Comparison of ENCODE assay signal across 8 mouse cellular contexts in the genomic region with DNA sequence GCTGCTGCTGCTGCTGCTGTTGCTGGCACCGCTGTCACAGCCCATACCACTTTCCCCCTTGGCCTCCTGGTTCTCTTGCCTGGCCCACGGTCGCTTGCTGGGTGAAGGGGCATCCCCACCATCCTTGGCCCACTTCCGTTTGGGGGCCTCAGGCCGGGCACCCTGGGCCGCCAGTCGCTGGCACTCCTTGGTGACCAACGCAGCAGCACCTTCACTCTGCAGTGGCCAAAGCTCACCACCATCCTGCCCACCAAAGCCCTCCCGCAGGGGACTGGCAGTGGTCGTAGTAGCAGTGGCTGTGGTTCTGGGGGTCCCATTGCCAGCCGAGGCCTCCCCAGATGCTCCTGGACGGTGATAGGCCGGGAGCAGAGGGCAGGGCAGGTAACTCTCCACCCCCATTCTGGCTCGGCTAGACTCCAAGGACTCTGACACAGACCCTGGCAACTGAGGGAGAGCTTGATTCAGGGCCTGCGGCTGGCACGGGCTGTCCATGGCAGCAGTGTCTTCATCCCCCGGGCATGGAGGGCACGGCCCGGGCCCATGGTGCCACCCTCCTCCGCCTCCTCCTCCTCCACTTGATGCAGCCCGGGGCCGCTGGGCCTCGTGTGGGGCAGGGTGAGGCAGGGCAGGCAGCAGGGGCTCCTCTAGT. TPM values are rescaled to one million over a fixed set of nuclear protein-coding genes. Genes with fewer than 3 reads are reported as not detected.
DNase-seq lines count a peak whose midpoint lies in the region; ATAC-seq and TF ChIP-seq lines count a peak whose summit lies in the region.

No protein-coding gene starts in this region.

- peak overlapping the region; percentile 95 for H3K4me3 ChIP-seq in thymus, adult 2 months (ENCODE audit: control insufficient read depth, insufficient read depth, low read length)
- H3K4me3 ChIP-seq in heart, postnatal 0 days (ENCODE audit: low read depth, low read length): peak overlapping the region; percentile 64
- peak overlapping the region; percentile 72 for H3K4me3 ChIP-seq in limb, embryonic 12.5 days (replicated peaks)
- peak overlapping the region; percentile 74 for H3K4me3 ChIP-seq in stomach, embryonic 15.5 days (replicated peaks)

- peak; percentile 66 for DNase-seq in cerebellum, adult 11 months
- peak; percentile 38 for DNase-seq in thymus, adult 2 months
- no peak for DNase-seq in thymus, postnatal 0 days (ENCODE audit: low spot score)
- DNase-seq in heart, postnatal 0 days (ENCODE audit: low spot score): no peak
- no peak for DNase-seq in embryo, embryonic 11 days

- H3K4me2 ChIP-seq in heart, postnatal 0 days (ENCODE audit: low read depth, low read length): peak overlapping the region; percentile 93
- H3K4me2 ChIP-seq in limb, embryonic 12.5 days: peak overlapping the region; percentile 84
- peak overlapping the region; percentile 77 for H3K4me2 ChIP-seq in stomach, embryonic 15.5 days

- no peak for TF ChIP-seq POLR2A in thymus, adult 2 months (IDR thresholded peaks at IDR 0.05; ENCODE audit: control insufficient read depth, extremely low read depth, insufficient read depth, low read length, poor library complexity)

- WGBS in thymus, adult 2 months: 85% methylated on average over 23 of the region's 23 CpGs
- WGBS in heart, postnatal 0 days: 70% methylated on average over 23 of the region's 23 CpGs
- 77% methylated on average over 23 of the region's 23 CpGs for WGBS in limb, embryonic 12.5 days
- 70% methylated on average over 23 of the region's 23 CpGs for WGBS in stomach, embryonic 15.5 days

- H3K9ac ChIP-seq in heart, postnatal 0 days (replicated peaks; ENCODE audit: low read depth, low read length): peak overlapping the region; percentile 74
- peak overlapping the region; percentile 83 for H3K9ac ChIP-seq in limb, embryonic 12.5 days (replicated peaks)
- 0 out of 2 replicates have a peak overlapping the region, but pooled peaks have one; percentile 65 for H3K9ac ChIP-seq in stomach, embryonic 15.5 days

- no peak for TF ChIP-seq CTCF in thymus, adult 2 months (IDR thresholded peaks at IDR 0.05; ENCODE audit: borderline replicate concordance, control insufficient read depth, extremely low read depth, insufficient read depth, low read length, poor library complexity)
- TF ChIP-seq CTCF in heart, postnatal 0 days (IDR thresholded peaks at IDR 0.05; ENCODE audit: low read depth): no peak

- peak overlapping the region; percentile 89 for H3K27ac ChIP-seq in thymus, adult 2 months (ENCODE audit: control insufficient read depth, insufficient read depth, low read length)
- no peak overlapping the region for H3K27ac ChIP-seq in heart, postnatal 0 days (ENCODE audit: low read depth)
- no peak overlapping the region for H3K27ac ChIP-seq in limb, embryonic 12.5 days
- H3K27ac ChIP-seq in stomach, embryonic 15.5 days: 0 out of 2 replicates have a peak overlapping the region, but pooled peaks have one; percentile 98

- H3K4me1 ChIP-seq in thymus, adult 2 months (replicated peaks; ENCODE audit: control insufficient read depth, insufficient read depth, low read length): peaks cover 55% of the 10 kb centered on the region
- peaks cover 31% of the 10 kb centered on the region for H3K4me1 ChIP-seq in heart, postnatal 0 days (ENCODE audit: control insufficient read depth, insufficient read depth)
- peaks cover 50% of the 10 kb centered on the region for H3K4me1 ChIP-seq in limb, embryonic 12.5 days (replicated peaks)
- peaks cover 56% of the 10 kb centered on the region for H3K4me1 ChIP-seq in stomach, embryonic 15.5 days

- H3K9me3 ChIP-seq in heart, postnatal 0 days (replicated peaks; ENCODE audit: control insufficient read depth, low read length): no peaks in the 10 kb centered on the region
- H3K9me3 ChIP-seq in limb, embryonic 12.5 days: no peaks in the 10 kb centered on the region
- no peaks in the 10 kb centered on the region for H3K9me3 ChIP-seq in stomach, embryonic 15.5 days

- no peak for TF ChIP-seq EP300 in heart, postnatal 0 days (IDR thresholded peaks at IDR 0.05; ENCODE audit: low read depth)

- no peak for ATAC-seq in cerebellum, adult (ENCODE audit: insufficient number of reproducible peaks, low FRiP score, low TSS enrichment)
- no peak for ATAC-seq in heart, postnatal 0 days (ENCODE audit: insufficient read depth, low read depth)
- ATAC-seq in limb, embryonic 12.5 days (ENCODE audit: insufficient number of reproducible peaks, insufficient read depth, low FRiP score, low TSS enrichment, low read depth): no peak
- ATAC-seq in stomach, embryonic 15.5 days (ENCODE audit: insufficient read depth, low FRiP score, low read depth): no peak

- no peaks in the 10 kb centered on the region for H3K27me3 ChIP-seq in thymus, adult 2 months (ENCODE audit: control insufficient read depth, insufficient read depth, low read length)
- no peaks in the 10 kb centered on the region for H3K27me3 ChIP-seq in heart, postnatal 0 days (ENCODE audit: control insufficient read depth, insufficient read depth, low read length)
- no peaks in the 10 kb centered on the region for H3K27me3 ChIP-seq in limb, embryonic 12.5 days
- no peaks in the 10 kb centered on the region for H3K27me3 ChIP-seq in stomach, embryonic 15.5 days (replicated peaks)

- H3K36me3 ChIP-seq in thymus, adult 2 months (ENCODE audit: control insufficient read depth, insufficient read depth, low read length): no peaks in the 10 kb centered on the region
- peaks cover 9% of the 10 kb centered on the region for H3K36me3 ChIP-seq in heart, postnatal 0 days (replicated peaks; ENCODE audit: control insufficient read depth, insufficient read depth, low read length)
- H3K36me3 ChIP-seq in limb, embryonic 12.5 days: peaks cover 53% of the 10 kb centered on the region
- peaks cover 19% of the 10 kb centered on the region; the same call in 1 of the 2 replicates for H3K36me3 ChIP-seq in stomach, embryonic 15.5 days

RNA-seq across cellular contexts. Expression of gene Egln2, which starts 1.5 kb away (rescaled TPM):
- polyA plus RNA-seq in thymus, adult 2 months (2012; rRNA removed): 116 and 125 TPM in 2 replicates
- polyA plus RNA-seq in thymus, postnatal 0 days (2015; fragmentation: Nextera tagmentation; extraction: Ambion mirVana): 52.4 and 59.5 TPM in 2 replicates
- total RNA-seq in heart, postnatal 0 days (2014; rRNA removed; ENCODE audit: low replicate concordance): 71.5 and 76.5 TPM in 2 replicates
- 42.1 and 42.8 TPM in 2 replicates for polyA plus RNA-seq in heart, postnatal 0 days (2015; fragmentation: Nextera tagmentation; extraction: Ambion mirVana)
- 87.3 and 88.9 TPM in 2 replicates for polyA plus RNA-seq in limb, embryonic 12.5 days (2016; fragmentation: Nextera tagmentation; extraction: Ambion mirVana)
- polyA plus RNA-seq in stomach, embryonic 15.5 days (2015; fragmentation: Nextera tagmentation; extraction: Ambion mirVana): 68.9 and 73.7 TPM in 2 replicates

RNA-seq across cellular contexts. Expression of gene Cyp2t4, which starts 11.6 kb away (rescaled TPM):
- polyA plus RNA-seq in thymus, adult 2 months (2012; rRNA removed): 0.11 TPM in 1 of 2 replicates, not detected in the other
- polyA plus RNA-seq in thymus, postnatal 0 days (2015; fragmentation: Nextera tagmentation; extraction: Ambion mirVana): 0.10 TPM in 1 of 2 replicates, not detected in the other
- total RNA-seq in heart, postnatal 0 days (2014; rRNA removed; ENCODE audit: low replicate concordance): not detected in 2 replicates
- not detected in 2 replicates for polyA plus RNA-seq in heart, postnatal 0 days (2015; fragmentation: Nextera tagmentation; extraction: Ambion mirVana)
- polyA plus RNA-seq in limb, embryonic 12.5 days (2016; fragmentation: Nextera tagmentation; extraction: Ambion mirVana): not detected in 2 replicates
- polyA plus RNA-seq in stomach, embryonic 15.5 days (2015; fragmentation: Nextera tagmentation; extraction: Ambion mirVana): not detected in 2 replicates

RNA-seq across cellular contexts. Expression of gene Rab4b, which starts 13.6 kb away (rescaled TPM):
- polyA plus RNA-seq in thymus, adult 2 months (2012; rRNA removed): 127 and 136 TPM in 2 replicates
- 125 and 131 TPM in 2 replicates for polyA plus RNA-seq in thymus, postnatal 0 days (2015; fragmentation: Nextera tagmentation; extraction: Ambion mirVana)
- 42.5 and 74.2 TPM in 2 replicates for total RNA-seq in heart, postnatal 0 days (2014; rRNA removed; ENCODE audit: low replicate concordance)
- 44.4 and 45.9 TPM in 2 replicates for polyA plus RNA-seq in heart, postnatal 0 days (2015; fragmentation: Nextera tagmentation; extraction: Ambion mirVana)
- polyA plus RNA-seq in limb, embryonic 12.5 days (2016; fragmentation: Nextera tagmentation; extraction: Ambion mirVana): 59.8 and 60.0 TPM in 2 replicates
- 63.5 and 65.3 TPM in 2 replicates for polyA plus RNA-seq in stomach, embryonic 15.5 days (2015; fragmentation: Nextera tagmentation; extraction: Ambion mirVana)

RNA-seq across cellular contexts. Expression of gene Gm21983, which starts 15.8 kb away (rescaled TPM):
- 0.19 TPM in 1 of 2 replicates, not detected in the other for polyA plus RNA-seq in thymus, adult 2 months (2012; rRNA removed)
- not detected in 2 replicates for polyA plus RNA-seq in thymus, postnatal 0 days (2015; fragmentation: Nextera tagmentation; extraction: Ambion mirVana)
- not detected in 2 replicates for total RNA-seq in heart, postnatal 0 days (2014; rRNA removed; ENCODE audit: low replicate concordance)
- polyA plus RNA-seq in heart, postnatal 0 days (2015; fragmentation: Nextera tagmentation; extraction: Ambion mirVana): 0.15 TPM in 1 of 2 replicates, not detected in the other
- 0.61 and 1.5 TPM in 2 replicates for polyA plus RNA-seq in limb, embryonic 12.5 days (2016; fragmentation: Nextera tagmentation; extraction: Ambion mirVana)
- 0.59 TPM in 1 of 2 replicates, not detected in the other for polyA plus RNA-seq in stomach, embryonic 15.5 days (2015; fragmentation: Nextera tagmentation; extraction: Ambion mirVana)

RNA-seq across cellular contexts. Expression of gene Mia, which starts 15.8 kb away (rescaled TPM):
- 4.0 and 5.2 TPM in 2 replicates for polyA plus RNA-seq in thymus, adult 2 months (2012; rRNA removed)
- polyA plus RNA-seq in thymus, postnatal 0 days (2015; fragmentation: Nextera tagmentation; extraction: Ambion mirVana): 3.1 and 3.4 TPM in 2 replicates
- total RNA-seq in heart, postnatal 0 days (2014; rRNA removed; ENCODE audit: low replicate concordance): not detected in 2 replicates
- polyA plus RNA-seq in heart, postnatal 0 days (2015; fragmentation: Nextera tagmentation; extraction: Ambion mirVana): 0.25 and 0.38 TPM in 2 replicates
- polyA plus RNA-seq in limb, embryonic 12.5 days (2016; fragmentation: Nextera tagmentation; extraction: Ambion mirVana): 23.8 and 42.8 TPM in 2 replicates
- polyA plus RNA-seq in stomach, embryonic 15.5 days (2015; fragmentation: Nextera tagmentation; extraction: Ambion mirVana): 12.3 and 21.2 TPM in 2 replicates

Comparison
In these comparisons a context has a peak if more than half of its experiments do, and no peak if none do; other contexts are left out.
1. DNase-seq: peak in cerebellum, adult 11 months (single experiment) and thymus, adult 2 months (single experiment); none in thymus, postnatal 0 days (single experiment), heart, postnatal 0 days (single experiment) and embryo, embryonic 11 days (single experiment).
2. H3K27ac ChIP-seq: peak in thymus, adult 2 months (single experiment) and stomach, embryonic 15.5 days (single experiment); none in heart, postnatal 0 days (single experiment) and limb, embryonic 12.5 days (single experiment).
3. Peak in every context shown above with its lines, with median percentiles within 50 percentile points of each other: H3K4me3 ChIP-seq, H3K4me2 ChIP-seq and H3K9ac ChIP-seq.